Mouse (Mus musculus) heart, adult 11 months (tissue): ENCODE measurements at regions not wholly inside any gene's neighbourhood (a gene's known extent, or its start where the extent isn't known, plus 50 kb on each side); places are given as distances from the start of the nearest gene placed in this dataset.

Experiments used
- DNase-seq: peaks from one replicate; pipeline ENCODE4 v3.0.0; 2022

DNA sequence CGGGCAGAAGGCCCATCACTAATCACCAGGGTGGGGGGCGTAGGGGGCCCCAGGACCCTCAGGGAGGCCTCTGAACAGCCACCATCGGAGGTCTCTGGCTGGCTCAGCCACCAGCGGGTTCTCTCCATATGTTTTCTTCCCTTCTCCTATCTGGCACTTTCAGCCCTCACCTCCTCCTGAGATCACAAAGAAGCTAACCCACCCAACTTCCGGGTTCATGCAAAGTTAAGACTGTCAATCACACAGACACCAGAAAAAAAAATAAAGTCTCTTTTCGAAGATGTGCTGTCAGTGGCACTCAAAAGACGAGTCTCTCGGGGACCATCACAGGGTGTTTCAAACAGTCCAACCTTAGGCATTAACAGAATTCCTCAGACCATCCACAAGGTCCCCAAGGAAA lies 314.2 kb downstream of the Sox9 start:
- DNase-seq = no peak

DNA sequence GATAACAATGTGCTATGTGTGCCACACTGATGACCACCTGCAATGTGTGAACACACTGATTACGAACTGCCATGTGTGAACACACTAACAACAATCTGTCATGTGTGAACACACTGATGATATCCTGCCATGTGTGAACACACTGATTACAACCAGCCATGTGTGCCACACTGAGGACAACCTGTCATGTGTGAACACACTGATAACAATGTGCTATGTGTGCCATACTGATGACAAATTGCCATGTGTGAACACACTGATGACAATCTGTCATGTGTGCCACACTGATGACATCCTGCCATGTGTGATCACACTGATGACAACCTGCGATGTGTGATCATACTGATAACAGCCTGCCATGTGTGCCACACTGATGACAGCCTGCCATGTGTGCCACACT lies 316.3 kb downstream of the Sox9 start:
- no peak for DNase-seq

DNA sequence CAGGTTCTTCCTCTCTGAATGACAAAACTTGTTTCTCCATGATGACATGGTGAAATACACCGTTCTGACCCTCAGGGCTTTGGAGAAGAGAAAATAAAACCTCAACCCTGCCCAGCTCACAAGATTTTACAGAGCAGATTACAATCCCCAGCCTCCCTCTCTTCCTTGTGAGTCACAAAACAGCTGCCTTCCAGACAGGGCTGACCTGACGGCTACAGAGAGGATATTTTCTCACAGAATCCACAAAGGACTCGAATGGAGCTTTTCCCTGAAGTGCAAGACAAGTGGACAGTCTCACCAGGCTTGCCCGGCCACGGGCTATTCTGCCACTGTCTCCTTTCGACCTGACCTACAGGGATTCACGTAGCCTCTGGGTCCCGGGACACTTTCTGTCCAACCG lies 318.8 kb downstream of the Sox9 start:
- peak; percentile 90 for DNase-seq

DNA sequence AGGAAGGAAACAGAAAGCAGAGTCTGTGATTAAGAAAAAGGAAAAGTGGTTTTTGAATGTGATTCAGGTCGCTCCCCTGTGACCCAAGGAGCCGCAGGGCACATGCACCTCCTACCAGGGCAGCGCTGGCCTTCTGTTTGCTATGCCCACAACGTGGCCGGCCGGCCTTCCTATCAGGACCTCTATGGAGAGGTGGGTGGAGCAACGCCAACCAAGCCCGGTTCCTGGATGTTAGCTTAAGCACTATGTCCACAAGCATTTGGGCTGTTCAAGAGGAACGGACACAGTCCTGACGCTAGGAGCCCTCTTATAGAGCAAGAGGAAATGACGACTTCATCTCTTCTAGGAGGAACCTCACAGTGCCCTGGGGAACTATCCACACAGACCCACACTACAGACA lies 319.5 kb downstream of the Sox9 start:
- DNase-seq = peak; percentile 96

DNA sequence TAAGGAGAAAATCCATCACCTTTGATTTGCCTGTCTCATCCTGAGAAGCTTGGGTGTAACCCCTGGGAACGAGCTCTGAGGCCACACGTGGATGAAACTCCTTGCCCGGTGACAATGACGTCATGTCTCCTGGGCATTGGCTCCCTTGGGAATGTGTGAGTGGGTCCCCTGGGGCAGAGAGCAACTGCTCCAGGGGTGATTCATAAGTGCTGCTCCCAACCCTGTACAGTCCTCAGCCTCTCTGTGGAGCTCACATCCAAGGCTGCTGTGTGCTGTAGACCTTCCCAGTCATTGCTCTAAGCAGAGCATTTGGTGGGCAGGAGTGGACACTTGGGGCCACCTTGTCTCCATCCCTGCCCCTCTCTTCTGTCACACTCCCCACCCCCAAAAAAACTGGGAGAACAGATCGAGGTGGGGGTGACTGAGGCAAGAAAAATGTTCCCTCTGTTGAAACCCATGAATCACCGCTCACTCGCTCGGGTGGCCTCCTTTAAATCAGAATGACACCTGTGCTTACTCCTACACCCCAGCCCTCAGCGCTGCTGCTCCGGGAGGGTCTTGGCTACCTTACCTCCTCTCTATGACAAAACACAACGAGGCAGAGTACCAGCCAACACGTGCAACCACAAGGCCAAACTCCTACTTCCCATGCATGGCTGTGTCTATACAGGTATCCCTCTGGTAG lies 321.3 kb downstream of the Sox9 start:
- DNase-seq = peak; percentile 90

DNA sequence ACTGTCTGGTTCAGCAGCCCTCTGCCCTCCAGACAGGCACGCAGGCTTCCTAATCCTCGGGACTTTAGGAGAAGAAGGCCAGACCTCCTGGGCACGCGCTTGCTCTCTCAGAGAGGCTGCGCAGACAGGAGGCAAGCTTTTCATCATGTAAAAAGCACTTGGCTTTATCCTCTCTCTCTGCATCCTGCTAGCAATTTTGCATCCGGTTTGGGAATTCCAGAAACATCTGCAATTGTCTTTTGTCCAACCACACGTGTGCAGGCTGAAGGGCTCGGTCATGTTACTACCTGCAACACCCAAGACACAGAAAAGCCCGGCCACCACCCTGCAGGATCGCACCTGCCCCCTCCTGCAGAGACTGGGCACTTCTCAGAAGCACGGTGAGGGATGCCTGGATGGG lies 323.3 kb downstream of the Sox9 start:
- DNase-seq = peak; percentile 90

DNA sequence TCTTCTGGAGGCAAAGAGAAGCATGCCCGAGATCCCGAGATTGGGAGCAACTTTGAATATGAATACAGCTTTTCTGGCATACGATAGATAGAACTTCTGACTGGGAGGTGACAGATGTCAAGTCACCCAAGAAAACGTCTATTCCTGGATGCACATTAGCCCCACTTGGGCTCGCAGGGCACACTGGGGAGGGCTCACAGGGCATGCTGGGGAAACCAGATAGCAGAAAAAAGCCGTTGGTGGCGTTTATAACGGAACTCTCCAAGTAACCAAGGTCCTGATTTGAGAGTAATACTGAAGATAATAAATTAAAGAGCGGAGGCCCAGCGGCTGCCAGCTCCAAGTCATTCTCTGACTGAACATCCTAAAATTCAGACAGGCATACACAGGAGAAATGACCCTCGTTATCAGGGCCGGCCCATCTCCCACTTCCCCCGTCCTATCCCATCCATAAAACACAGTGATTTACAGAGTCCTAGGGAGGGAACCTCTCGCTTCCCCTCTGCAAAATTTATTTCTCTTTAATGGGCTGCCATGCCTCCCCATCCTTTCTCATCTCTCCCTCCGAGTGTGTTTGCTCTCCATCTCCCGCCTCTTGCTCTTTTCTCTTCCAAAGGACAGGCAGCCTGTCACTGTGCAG lies 325.3 kb downstream of the Sox9 start:
- no peak for DNase-seq

DNA sequence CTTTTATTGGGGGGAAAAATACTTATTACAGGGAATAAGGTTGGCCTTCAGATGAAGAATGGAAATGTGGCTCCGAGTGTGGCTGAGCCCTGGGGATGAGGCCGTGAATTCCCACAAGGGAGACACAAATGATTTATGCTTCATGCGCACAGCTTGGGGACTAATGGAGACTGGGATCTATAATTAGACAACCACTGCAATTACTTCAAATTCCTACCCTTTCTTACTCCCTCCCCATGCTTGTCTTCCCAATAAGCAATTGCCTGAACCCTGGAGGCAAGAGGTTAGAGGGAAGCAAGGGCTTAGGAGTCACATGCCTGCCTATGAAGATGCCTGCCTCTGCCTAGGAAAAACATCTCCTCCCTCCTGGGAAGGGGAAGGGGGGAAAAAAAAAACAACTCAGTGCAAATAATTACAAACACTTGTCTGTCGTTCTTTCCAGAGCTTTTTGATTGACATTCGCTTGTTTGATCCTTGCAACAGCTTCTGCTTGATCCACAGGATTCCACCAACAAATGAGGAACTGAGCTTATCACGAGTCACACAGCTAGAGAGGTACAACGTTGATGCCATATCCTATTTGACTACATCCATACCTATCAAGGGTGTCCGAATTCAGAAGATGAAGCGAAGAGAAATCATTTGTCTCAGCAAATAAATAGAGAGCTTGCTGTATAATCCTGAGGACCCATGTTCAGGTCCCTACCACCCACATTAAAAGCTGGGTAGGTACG lies 326.1 kb downstream of the Sox9 start:
- DNase-seq = no peak

DNA sequence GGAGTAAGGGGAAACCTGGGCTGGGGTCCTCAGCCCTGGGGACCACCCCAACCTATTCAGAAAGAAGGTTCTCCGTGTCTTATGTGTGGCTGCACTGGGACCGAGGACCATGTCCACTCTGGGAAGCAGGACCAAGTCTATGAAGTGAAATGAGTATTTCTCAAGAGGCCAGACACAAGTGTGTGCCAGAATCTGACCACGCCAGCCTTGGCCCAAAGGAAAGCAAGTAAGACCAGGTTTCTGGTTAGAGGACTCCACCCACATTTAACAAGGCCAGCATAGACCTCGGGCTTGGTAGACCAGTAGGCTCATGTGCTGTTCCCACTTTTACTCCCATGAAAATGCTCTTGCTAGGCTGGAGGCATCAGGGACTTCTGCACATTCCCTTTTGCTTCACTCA lies 327.1 kb downstream of the Sox9 start:
- DNase-seq = no peak

DNA sequence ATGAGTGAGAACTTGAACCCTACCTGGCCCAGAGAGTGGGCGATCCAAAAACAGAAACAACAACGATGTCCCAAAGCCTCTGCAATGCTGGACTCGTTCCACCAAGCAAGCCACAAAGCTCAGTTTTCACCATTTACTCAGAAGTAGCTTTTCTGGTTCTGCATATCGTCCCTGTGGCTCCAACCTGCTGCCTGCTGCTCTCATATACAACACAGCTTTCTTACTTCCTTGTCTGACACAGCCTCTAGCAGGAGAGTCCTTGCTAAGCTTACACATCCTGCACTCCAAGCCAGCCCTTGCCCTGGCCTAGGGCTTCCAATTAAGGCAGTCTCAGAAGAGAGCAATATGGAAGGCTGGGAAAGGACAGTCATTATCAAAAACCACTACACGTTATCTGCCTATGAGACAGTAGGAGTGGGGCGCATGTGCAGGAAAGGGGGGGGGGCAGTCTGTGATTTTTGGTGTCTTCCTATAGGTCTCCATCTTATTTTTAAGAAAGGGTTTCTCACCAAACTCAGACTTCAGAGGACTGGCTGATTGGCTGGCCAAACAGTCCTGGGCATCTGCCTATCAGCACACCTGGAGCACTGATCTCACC lies 331.3 kb downstream of the Sox9 start:
- no peak for DNase-seq

DNA sequence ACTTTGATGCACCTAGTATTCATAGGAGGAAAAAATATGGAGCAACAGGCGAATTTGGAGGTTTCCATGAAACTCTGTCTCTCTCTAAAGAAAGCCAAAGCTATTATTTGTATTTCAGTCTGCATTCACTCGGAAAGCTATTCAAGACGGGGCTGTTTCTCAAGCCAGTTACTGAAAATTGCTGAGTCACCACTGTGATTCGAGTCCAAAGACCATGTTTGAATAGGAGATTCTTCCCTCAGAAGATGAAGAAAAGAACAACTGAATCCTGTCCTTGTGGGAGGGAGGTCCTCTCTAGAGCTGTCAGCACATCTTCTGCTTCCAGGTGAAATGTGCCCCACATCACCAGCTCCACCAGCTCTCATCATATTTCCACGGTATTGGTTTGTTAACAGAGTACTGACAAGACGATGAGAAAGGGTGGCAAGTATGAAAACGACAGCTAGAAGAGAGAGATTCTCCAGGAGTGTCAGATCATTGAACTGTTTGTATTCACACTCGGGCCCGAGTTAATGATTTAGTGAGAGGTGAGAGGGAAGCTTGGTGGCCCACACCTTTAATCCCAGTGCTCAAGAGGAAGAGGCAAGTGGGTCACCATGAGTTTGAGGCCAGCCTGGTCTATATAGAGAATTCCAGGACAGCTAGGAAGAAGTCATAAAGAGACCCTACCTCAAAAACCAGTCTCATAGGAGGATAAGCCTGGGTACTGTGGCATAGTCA lies 335.3 kb downstream of the Sox9 start:
- DNase-seq = no peak

DNA sequence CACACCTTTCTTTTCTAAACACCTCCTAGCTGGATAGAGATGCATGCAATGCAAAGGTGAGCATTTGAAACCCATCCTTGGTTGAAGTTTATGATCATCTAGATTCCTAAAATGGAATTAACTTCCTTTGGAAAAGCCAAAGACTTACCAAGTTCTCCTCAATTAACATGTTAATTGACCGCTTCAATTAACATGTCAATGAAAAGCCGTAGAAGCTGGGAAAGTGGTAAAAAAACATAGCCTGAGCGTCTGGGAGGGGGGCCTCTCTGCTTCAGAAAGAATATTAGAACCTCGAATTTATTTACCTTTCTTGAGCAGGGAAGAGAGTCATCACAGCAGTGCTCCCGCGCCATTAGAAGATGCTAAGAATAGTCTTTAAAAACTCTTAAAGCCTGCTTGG lies 338.5 kb downstream of the Sox9 start:
- DNase-seq = no peak

DNA sequence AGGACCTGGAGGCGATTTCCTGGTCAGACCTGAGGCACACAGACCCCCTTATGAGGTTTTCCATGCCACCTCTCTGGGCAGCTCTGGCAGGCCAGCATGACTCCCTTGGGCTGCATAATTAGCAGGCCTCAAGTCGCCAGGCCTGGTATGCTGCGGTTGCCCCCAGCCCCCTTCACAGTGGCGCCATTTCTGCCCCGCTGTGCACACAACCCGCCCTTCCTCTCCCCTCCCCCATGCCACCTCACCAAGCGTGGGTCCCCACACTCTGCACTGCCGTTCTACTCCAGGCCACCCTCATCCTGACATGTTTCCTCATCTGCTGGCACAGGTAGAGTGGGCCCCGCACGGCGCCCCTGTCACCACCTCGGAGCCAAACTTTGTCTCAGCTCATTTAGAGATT lies 339.3 kb downstream of the Sox9 start:
- DNase-seq = no peak

DNA sequence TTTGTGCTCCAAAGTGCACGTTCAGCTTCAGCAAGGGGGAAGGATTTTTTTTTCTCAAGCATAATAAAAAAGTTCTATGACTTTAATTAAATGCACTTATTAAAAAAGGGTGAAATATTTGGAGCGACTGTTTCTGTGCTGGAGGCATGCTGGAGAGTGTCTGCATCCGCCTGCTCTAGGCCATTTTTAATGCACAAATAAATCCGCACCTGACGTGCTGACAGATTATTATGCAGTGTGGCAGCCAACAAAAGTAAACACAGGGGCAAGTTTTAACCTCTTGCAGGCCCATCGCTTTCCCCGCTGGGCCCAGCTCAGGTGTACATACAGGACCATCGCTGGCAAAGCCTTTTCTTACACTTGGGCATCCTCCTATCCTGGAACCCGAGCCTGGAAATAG lies 340.1 kb downstream of the Sox9 start:
- no peak for DNase-seq

DNA sequence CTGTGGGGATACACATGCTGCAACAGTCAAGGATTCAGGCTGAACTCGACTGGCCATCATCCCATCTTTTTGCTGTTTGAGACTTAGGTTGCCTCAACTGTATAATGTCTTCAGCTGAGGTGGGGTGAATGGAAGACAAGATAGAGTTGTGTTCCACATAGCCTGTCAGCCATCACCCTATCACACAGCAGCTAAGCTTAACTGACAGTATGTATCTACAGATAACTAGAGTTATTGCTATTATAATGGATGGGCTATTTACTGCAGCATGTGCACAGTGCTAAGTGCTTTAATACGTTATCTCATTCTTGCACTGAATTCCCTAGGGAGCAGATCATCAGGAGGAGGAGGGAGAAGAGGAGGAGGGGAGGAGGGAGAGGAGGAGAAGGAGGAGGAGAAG lies 340.9 kb downstream of the Sox9 start:
- no peak for DNase-seq

DNA sequence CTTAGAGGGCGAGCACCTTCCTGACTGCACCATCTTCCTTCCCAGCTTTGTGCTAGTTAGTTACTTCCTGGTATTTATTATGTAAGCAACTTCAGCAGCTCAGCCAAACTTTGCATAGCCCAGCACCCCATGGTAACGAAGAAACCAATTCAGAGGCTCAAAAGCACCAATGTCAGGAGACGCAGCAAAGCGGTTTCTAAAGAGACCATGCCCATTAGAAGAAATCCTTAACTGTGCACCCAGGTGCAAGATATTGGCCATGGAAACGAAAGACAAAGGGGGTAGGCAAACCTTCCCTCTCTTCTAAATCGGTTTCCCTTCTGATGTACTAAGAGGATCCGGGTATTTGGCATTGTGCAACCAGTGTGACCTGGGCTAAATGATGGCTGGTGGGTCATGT lies 343.8 kb downstream of the Sox9 start:
- DNase-seq = no peak

DNA sequence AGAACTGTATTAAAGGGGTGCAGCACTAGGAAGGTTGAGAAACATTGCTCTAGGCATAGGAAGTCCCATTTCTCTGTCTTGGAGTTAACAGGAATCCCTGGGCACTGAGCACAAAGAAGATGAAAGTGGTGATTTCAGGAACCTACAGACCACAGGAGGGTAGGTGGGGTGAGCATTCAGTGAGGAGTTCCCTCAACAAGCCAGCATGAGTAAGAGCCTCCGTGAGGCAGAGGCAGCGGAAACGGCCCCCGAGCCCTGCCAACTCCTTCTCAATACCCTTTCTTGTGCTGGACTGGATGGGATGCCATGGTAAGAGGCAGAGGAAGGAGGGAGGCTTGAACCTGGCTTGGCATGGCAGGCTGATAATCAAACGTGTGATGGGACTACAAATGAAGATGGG lies 347.2 kb downstream of the Sox9 start:
- DNase-seq = peak; percentile 76

DNA sequence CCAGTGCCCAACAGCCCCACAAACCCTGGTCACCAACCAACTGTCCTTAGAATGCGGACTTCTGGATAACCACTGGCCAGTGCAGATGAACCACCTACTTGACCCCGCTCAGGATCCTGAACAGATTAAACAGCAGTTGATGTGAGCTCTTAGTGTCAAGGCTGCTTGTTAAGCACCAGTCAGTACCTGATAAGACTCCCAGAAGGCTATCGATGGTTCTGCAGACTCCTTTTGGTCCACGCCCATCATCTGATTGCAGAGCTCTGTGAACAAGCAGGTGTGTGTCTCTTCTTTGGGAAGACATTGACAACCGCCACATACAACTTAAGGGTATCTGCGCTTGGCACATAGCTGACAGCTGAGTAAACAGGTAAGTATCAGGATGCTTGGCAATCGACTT lies 348.0 kb downstream of the Sox9 start:
- DNase-seq = peak; percentile 70

DNA sequence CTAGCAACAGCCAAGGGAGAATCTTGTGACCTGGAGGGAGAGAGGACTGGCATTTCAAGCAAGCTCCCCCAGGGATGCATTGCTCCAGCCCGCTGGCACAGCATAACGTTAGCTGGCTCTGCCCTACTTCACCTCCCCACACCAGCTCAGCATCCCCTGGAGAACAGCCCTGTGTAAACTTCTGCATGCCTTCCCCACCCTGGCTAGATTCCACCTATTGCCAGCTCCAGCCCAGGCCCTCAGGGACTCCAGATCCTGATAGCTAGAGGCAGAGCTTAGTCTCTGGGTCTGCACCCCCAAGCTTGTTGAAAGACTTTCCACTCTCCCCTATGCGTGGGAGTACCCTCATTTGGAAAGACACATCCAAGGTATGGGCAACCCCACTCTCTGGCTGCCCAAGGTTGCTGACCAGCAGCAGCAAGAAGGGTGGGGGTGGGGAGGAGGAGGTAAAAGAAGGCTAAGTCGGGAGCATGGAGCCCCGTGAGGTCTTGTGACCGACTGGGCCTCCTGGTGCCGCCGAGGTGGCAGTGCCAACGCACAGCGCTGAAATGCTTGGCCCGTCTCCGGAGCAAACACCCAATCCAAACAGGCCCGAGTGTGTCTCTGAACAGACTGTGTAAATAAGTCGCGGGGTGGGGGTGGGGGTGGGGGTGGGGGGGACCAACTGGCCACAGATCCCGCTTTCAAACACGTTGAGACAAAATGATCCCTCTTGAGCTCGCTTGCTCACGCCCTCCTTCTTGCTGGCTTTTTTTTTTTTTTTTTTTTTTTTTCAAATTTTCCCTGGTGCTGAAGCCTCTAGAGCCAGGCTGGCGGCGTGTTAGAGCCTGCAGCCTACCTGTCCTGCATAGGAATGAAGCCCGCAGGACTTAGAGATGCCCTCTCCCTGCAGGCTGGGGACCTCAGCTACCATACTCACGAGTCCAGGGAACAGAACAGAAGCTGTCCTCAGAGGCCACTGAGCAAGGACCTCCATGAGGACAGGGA lies 350.3 kb downstream of the Sox9 start:
- DNase-seq = peak; percentile 91

DNA sequence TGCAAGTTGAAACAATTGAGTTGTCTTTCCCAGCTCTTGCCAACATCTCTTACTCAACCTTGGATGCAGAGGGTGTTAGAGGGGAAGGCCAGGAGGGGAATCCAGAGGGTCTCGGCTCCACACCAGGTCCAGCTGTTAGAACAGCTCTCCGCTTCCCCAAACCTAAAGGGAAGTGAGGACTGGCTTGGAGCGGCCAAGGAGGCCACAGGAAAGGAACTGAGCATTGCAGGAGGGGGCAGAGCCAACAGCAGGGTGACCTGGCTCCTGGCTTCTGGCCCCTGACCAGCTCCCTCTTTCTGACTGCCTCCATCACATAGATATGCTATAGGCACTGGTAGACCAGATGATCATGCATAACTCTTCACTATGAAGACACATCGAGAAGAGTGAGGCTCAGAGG lies 351.4 kb downstream of the Sox9 start:
- peak; percentile 87 for DNase-seq

DNA sequence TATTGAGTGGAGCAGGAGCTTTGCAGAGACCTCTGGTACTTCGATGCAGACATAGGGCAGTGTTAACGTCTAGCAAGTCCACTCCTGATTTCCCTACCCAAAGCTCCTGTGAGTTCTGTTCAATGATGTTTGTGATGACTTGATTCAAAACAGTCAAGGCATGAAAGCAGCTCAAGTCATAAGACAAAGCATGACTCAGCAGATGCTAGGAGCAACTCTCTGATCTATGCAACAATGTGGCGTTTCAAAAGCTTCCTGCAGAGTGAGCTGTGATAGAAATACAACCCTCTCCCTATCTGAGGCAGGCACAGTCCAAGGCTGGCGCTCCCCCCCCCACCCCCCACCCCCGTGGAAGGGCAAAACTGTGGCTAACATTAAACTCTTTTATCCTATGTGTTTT lies 353.2 kb downstream of the Sox9 start:
- peak; percentile 66 for DNase-seq

DNA sequence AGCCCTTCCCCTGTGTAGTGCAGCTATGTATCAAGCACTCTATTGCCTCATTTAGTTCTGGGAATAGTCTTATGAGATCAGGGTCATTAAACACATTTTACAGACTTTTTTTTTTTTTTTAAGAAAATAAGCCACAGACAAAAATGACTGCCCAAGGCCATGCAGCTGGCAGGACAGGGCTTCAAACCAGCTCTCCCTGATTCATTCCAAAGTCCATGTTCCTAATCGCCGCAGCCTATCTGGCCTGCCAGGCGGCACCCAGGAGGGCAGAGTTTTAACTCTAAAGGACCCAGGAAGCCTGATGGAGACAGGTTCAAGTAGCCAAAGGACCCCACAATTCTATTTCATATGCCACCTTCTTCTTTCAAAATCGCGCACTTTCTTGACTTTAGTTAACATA lies 356.4 kb downstream of the Sox9 start:
- DNase-seq = peak; percentile 33
